Mouse (Mus musculus) layer of hippocampus, postnatal 14 days (tissue): ENCODE results near the gene BC048562. TPM values are rescaled to one million over a fixed set of nuclear protein-coding genes. Genes with fewer than 3 reads are reported as not detected.
A peak's percentile ranks its signal among the peaks of the same experiment; 100 is the strongest.

Experiments used
- DNase-seq, 2 experiments: peaks; one replicate each; pipeline ENCODE4 v3.0.0; 2021 to 2022; ENCODE audit warnings: low spot score in 2 of 2, mixed read lengths in 1 of 2
- total RNA-seq, 2 experiments: library from RNA; stranded (reverse); gene quantifications; 2 replicates each; pipeline ENCODE4 v1.2.3; 2021

BC048562 gene
- total RNA-seq, 2 experiments from 2014 or later = not detected

DNA sequence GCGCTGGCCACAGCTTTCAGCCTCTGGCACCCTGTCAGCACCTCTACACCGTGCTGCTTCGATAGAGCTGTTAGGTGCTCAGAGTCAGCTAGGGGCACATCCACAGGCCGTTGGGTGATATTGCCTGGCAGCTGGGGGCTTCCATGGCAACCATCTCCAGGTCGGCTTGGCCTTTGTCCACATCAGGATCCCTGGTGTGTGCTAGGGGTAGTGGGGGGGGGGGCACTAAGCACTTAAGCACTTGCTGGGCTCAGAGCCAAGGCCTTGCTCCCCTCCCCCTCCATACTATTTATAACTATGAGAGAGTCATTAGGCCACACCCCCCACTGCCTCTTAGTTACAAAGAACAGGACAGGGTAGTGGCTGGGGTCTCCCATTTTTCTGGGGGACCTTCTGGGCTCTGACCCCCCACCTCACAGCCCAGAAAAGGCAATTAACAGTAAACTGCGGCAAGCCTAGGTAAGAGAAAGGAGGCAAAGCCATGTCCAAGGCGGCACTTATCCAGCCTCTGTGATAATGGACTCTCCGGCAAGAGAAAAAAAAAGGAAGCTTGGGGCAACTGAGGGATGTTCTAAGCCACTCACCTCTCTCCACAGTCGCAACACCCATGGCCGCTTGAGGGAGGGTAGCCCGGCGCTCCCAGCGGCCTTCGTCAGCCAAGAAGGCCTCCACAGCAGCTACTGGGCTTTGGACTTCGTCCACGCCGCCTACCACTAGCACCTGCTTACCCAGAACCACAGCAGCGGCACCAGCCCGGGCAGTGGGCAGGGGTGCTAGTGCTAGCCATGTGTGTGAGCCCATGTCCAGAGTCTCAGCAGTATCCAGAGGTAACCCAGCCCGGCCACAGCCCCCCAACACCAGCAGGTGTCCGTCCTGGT lies 14.2 kb downstream of the BC048562 start:
- no peak for DNase-seq

- no peak for DNase-seq
Observed at GRCm38 (mm10) chr9:108451170-108451493, 14.8 kb downstream of the BC048562 start.

GRCm38 (mm10) chr9:108451519-108452160 lies 15.4 kb downstream of the BC048562 start:
- DNase-seq = no peak

DNA sequence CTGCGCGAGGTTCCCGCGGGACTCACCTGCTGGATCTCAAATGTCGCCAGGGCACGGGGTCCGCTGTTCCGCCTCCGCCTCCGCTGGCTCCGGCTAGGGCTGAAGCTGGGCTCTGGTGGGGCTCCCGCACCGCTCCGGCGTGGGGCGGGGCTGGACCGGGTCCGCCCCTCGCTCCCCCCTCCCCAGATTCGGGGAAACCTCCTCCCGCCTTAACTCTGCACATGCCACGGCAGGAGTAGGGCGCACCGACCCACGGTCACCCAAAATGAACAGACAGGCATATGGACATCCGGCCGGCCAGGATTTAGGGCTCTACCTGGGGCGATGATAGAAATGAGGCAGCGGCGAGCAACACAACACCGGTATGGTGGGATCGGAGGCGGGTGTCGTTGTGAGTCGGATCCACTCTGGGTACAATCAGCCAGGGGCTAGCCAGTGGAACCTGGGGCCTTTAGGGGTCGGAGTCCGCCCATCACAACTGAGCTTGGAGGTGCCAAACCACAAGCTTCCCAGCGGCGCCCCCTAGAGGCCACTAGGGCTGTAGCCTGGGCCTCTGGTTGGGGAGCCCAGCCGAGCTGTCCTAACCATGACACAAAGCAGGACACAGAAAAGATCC lies 16.1 kb downstream of the BC048562 start:
- peak; percentile 85 to 87 for DNase-seq

DNA sequence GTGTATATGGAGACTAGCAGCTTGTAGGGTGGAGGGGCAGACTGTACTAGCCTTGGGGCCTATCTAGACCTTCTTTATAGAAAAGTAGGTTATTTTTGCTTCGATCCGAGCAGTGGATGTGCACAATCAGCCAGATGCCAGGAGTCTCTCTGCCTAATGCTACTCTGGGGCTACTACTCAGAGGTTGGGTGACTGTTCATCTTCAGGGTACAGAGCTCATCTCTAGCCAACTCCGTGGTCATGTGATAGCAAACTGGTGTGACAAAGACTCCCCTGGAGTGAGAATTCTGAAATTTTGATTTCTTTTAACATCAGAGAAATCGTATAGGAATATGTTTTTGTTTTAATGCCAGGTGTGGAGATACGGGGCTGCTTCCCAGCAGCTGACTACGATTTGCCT lies 16.6 kb downstream of the BC048562 start:
- no peak for DNase-seq

GRCm38 (mm10) chr9:108453458-108453857 lies 17.2 kb downstream of the BC048562 start:
- peak in 1 of 2 experiments; percentile 62 for DNase-seq

DNA sequence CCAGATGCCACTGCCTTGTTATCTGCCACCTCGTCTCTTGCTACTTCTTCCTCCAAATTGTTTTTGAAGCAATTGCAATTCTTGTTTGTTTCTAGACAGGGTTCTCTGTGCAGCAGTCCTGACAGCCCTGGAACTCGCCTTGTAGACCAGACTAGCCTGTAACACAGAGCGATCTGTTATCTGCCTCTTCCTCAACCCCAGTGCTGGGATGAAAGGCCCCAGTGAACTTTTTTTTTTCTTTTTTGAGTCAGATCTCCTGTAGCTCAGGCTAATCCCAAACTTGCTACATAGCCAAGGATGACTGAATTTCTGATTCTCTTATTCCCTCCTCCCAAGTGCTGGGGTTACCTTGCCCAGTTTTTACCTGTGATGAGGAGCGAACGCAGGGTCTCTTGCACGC lies 18.1 kb downstream of the BC048562 start:
- DNase-seq = no peak

GRCm38 (mm10) chr9:108455747-108456571 lies 19.7 kb downstream of the BC048562 start:
- no peak for DNase-seq

DNA sequence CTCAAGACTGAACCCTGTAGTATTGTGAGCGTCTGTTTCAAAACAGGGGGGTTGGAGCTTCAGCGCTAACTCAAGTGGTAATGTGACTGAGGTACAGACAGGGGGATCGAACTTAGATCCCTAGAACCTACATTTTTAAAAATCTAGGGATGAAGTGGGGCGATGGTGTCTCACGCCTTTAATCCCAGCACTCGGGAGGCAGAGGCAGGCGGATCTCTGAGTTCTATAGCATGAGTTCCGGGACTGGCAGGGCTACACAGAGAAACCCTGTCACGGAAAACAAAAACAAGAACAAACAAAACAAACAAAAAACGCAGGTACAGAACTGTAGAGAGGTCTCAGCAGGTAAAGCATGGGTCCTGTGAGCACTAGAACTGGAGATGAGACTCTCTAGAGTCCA lies 20.7 kb downstream of the BC048562 start:
- DNase-seq = no peak

GRCm38 (mm10) chr9:108459939-108460318 lies 23.6 kb downstream of the BC048562 start:
- DNase-seq = no peak

DNA sequence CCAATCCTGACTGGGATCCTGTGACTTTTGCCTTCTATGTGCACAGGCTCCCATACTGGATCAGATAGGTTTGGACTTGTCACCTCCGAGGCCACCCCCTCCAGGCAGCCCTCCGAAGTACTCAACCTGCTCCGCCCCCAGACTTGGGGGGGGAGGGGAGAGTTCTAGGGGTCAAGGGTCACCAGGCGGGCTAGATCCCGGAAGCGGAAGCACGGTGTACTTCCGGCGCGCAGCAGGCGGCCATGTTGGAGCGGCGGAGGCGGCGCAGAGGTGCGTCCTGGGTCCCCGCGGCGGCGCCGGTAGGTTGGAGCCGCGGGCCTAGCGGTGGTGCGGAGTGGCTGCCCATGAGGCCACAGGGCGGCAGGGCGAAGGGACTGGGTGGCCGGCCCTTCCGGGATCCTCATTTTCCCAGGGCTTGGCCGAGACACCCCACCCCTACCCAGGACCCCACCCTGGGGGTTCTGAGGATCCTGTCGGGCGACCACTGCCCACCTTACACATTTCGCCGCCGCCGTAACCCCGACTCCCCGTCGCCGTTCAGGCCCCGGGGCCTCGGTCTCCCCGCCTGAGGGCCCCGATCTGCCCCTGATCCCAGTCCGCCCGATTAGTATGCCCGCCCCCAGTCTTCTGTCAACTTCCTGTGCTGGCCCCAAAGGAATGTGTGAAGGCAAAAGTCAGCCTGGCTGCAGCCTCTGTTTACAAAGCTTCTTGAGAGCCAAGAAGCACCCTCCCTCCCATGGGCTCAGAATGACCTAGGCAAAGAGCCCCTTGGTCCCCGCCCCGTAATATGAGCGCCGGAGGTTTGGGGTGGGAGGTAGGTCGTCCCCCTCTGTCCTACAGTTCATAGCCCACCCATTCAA lies 24.3 kb downstream of the BC048562 start, which contains the start of gene Ccdc71:
Gene Ccdc71 (plus strand): TSS at position 209 of the 860 bp plus-strand sequence.
- DNase-seq = peak; percentile 84 to 87

DNA sequence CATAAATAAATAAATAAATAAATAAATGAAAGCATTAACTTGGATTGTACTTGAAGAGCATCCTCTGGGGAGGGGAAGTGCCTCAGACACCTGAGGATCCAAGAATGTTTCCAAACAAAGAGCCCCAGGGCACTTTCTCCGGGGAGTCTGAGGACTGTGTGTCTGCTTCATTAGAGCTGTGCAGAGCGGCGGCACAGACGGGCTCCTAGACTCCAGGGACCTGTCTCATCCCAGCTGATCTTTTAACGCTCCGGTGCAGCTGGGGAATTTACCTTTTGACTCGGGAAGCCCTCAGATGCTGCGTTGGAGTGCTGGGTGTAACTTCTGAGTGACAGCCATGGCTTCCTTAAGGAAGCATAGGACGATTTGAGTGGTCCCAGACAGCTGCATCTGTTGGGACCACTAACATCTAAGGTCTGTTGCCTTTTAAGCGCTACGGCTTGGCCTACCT lies 24.9 kb downstream of the BC048562 start, which contains the start of gene Klhdc8b:
Gene Klhdc8b (minus strand): TSS at position 401 of the 451 bp plus-strand sequence.
- no peak for DNase-seq

- DNase-seq = no peak
Observed at GRCm38 (mm10) chr9:108461675-108462074, 25.4 kb downstream of the BC048562 start.

DNA sequence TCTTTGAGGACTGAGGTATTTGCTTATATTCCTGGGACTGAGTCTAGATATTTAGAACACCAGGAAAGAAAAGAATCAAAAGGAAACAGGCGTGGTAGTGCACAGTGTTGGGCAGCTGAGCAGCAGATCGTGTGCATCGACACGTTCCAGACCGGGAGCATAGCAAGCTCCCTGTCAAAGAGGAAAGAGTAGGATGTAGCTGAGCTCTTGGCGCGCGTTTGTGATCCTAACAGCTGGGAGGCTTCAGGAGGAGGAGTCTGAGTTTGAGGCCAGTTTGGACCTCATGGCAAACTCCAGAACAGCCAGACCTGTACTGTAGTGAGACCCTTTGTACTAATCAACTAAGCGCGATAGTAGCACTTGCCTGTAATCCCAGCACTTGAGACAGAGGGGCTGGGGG lies 25.9 kb downstream of the BC048562 start:
- no peak for DNase-seq

DNA sequence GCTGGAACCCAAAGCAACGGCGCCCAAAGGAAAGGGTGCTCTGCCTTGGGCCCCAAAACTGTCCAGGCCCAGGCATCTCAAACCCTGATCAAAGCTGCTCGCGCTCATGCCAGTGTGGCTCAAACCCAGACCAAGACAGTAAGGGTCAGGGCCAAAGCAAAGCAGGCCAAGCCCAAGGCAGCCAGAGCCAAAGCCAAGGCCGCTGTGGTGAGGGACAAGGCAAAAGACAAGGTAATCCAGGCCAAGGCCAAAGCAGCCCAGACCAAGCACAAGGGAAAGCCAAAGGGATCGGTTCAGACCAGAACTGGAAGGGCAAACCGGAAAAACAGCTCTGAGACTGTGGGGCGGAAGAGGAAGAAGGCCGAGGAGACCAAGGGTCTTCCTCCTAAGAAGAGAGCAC lies 27.4 kb downstream of the BC048562 start:
- DNase-seq = no peak

- no peak for DNase-seq
Observed at GRCm38 (mm10) chr9:108466219-108466618, 29.9 kb downstream of the BC048562 start.

DNA sequence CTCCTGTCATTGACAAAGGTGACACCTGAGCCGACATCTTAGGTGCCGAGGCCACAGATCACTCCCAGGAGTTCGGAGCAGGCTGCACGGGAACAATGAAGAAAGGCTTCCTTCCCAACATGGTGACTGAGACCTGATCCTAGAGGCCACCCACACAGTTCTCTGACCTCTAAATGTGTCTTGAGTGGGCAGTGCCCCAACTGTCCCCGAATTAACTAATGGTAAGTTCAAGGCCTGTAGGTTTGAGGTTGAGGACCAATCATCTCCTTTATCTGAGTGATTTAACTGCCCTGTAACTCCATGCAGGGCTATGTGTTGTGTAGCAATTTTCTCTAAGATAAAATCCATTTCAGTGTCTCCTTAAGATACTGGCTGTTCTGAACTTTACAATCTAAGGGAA lies 33.1 kb downstream of the BC048562 start:
- DNase-seq = no peak

GRCm38 (mm10) chr9:108469845-108470244 lies 33.6 kb downstream of the BC048562 start:
- no peak for DNase-seq

GRCm38 (mm10) chr9:108474528-108474927 lies 38.2 kb downstream of the BC048562 start:
- no peak for DNase-seq

- peak; percentile 47 to 50 for DNase-seq
Observed at GRCm38 (mm10) chr9:108478638-108479156, 42.4 kb downstream of the BC048562 start.
